Mouse (Mus musculus) liver, embryonic 14.5 days (tissue): ENCODE measurements around the gene Fanci.

ENCODE experiments used
- CTCF ChIP-seq: IDR thresholded peaks from 2 replicates; pipeline ENCODE4 v1.5.1; 2016; ENCODE audit warnings: antibody characterized with exemption, low read depth, control low read depth
- EP300 ChIP-seq: IDR thresholded peaks from 2 replicates; pipeline ENCODE4 v1.6.1; 2016; ENCODE audit warnings: antibody characterized with exemption, low read depth

DNA sequence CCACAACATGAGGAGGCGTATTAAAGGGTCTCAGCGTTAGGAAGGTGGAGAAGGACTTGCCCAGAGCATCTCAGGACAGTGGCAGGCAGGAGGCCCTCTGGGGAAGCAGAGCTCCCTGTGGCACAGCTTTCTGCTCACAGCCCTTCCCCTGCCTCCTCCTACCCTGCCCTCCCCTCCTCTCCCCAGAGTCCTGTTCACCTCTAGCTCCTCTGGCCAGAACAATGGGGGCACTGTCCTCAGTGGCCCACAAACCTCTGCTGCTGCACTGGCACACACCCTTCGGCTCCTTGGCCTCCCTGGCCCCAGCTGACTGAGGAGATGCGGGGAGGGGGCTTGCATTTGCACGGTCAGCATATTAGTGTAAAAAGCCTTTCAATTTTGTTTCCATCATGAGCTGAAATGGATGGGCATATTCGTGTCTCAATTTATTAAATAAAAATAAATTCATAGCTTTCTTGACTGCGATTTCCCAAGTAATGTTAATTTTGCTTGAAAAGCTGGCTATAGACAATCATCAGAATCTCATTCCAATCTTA is 3.0 kb upstream of the Fanci start:
- no peak for TF ChIP-seq CTCF
- no peak for TF ChIP-seq EP300
